Mouse (Mus musculus): Measurements from ENCODE around the gene Bok. TPM values are rescaled to one million over a fixed set of nuclear protein-coding genes. Genes with fewer than 3 reads are reported as not detected.

Bok gene
- polyA plus RNA-seq (2012; fragmentation: generic; extraction: Trizol) = 37.8 TPM

- Histone ChIP-seq H3K36me3 (ENCODE audit: control insufficient read depth, insufficient read depth) (no peaks in the 10 kb centered on the region), H3K79me2 (ENCODE audit: control insufficient read depth, insufficient read depth) (peaks cover 13% of the 10 kb centered on the region), H3K27me3 (ENCODE audit: control insufficient read depth, insufficient read depth, insufficient read length) (no peaks in the 10 kb centered on the region), H3K4me2 (ENCODE audit: low read depth) (peak within 1 kb of the TSS; percentile 79), H3K4me3 (peak within 1 kb of the TSS; percentile 64), H3ac (ENCODE audit: control insufficient read depth, insufficient read length) (peak within 1 kb of the TSS; percentile 46)
- no peak for TF ChIP-seq MYOG (IDR thresholded peaks at IDR 0.05; ENCODE audit: control insufficient read depth in 1 of 3, insufficient read depth in 1 of 3, insufficient read length in 2 of 3, low read depth in 2 of 3)
- no peak for TF ChIP-seq CEBPB (IDR thresholded peaks at IDR 0.05; ENCODE audit: insufficient read depth, poor library complexity, severe bottlenecking)
- peak; percentile 35 for TF ChIP-seq REST (IDR thresholded peaks at IDR 0.05; ENCODE audit: insufficient read depth, insufficient read length)
- peak; percentile 90 for TF ChIP-seq SRF (IDR thresholded peaks at IDR 0.05; ENCODE audit: control insufficient read depth, insufficient read length, low read depth)
- peak; percentile 52 for TF ChIP-seq POLR2A (IDR thresholded peaks at IDR 0.05; ENCODE audit: insufficient read length, low read depth)
Measured at GRCm38 (mm10) chr1:93685401-93686244, at the start of gene Bok. Gene Bok (plus strand): TSS chr1:93685660.

- H3ac ChIP-seq (ENCODE audit: control insufficient read depth, insufficient read length) = no peak overlapping the region
- H3K27me3 ChIP-seq (ENCODE audit: control insufficient read depth, insufficient read depth, insufficient read length) = no peaks in the 10 kb centered on the region
- peak overlapping the region; percentile 96 for H3K4me2 ChIP-seq (ENCODE audit: low read depth)
- H3K36me3 ChIP-seq (ENCODE audit: control insufficient read depth, insufficient read depth) = no peaks in the 10 kb centered on the region
- TF ChIP-seq MYOD1 (IDR thresholded peaks at IDR 0.05; ENCODE audit: control insufficient read depth in 1 of 3, insufficient read length in 2 of 3, low read depth in 2 of 3) (no peak), TCF3 (IDR thresholded peaks at IDR 0.05; ENCODE audit: insufficient read length, low read depth) (no peak), MYOG (IDR thresholded peaks at IDR 0.05; ENCODE audit: control insufficient read depth in 1 of 3, insufficient read depth in 1 of 3, insufficient read length in 2 of 3, low read depth in 2 of 3) (no peak), TCF12 (IDR thresholded peaks at IDR 0.05; ENCODE audit: insufficient read depth, poor library complexity, severe bottlenecking) (no peak), CEBPB (IDR thresholded peaks at IDR 0.05; ENCODE audit: insufficient read depth, poor library complexity, severe bottlenecking) (no peak), SRF (IDR thresholded peaks at IDR 0.05; ENCODE audit: control insufficient read depth, insufficient read length, low read depth) (no peak), REST (IDR thresholded peaks at IDR 0.05; ENCODE audit: insufficient read depth, insufficient read length) (no peak), E2F4 (IDR thresholded peaks at IDR 0.05; ENCODE audit: insufficient read depth) (no peak), POLR2A (IDR thresholded peaks at IDR 0.05; ENCODE audit: insufficient read length, low read depth) (no peak), USF1 (IDR thresholded peaks at IDR 0.05; ENCODE audit: low read depth) (no peak), POLR2AphosphoS2 (IDR thresholded peaks at IDR 0.05; ENCODE audit: insufficient read length, low read depth) (no peak), MAX (IDR thresholded peaks at IDR 0.05; ENCODE audit: low read depth) (no peak)
- H3K4me3 ChIP-seq = peak overlapping the region; percentile 68
- H3K79me2 ChIP-seq (ENCODE audit: control insufficient read depth, insufficient read depth) = peaks cover 29% of the 10 kb centered on the region
Measured at GRCm38 (mm10) chr1:93636211-93636897, 49.1 kb upstream of the Bok start.

DNA sequence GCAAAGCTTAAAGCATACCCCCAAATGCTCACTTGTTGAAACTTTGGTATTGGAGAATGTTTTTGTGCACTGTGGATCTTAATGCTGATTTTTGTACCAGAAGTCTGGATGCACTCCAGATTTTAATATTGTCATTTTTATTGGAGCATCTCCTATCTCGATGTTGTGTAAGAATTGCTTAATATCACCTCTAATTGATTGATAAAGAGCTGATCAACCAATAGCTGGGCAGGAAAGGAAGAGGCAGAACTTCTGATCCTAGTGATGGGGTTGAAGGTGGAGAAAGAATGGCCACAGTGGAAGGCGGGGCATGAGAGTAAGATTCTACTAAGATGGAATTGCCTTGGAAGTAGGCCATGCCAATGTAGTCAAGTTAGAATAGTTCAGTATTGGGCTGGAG lies 43.5 kb upstream of the Bok start:
- H3K4me2 ChIP-seq (ENCODE audit: low read depth) = no peak overlapping the region
- no peaks in the 10 kb centered on the region for H3K27me3 ChIP-seq (ENCODE audit: control insufficient read depth, insufficient read depth, insufficient read length)
- H3K36me3 ChIP-seq (ENCODE audit: control insufficient read depth, insufficient read depth) = no peaks in the 10 kb centered on the region
- no peaks in the 10 kb centered on the region for H3K79me2 ChIP-seq (ENCODE audit: control insufficient read depth, insufficient read depth)
- TF ChIP-seq TCF3 (IDR thresholded peaks at IDR 0.05; ENCODE audit: insufficient read length, low read depth) (no peak), REST (IDR thresholded peaks at IDR 0.05; ENCODE audit: insufficient read depth, insufficient read length) (no peak), E2F4 (IDR thresholded peaks at IDR 0.05; ENCODE audit: insufficient read depth) (no peak), MYOG (IDR thresholded peaks at IDR 0.05; ENCODE audit: control insufficient read depth in 1 of 3, insufficient read depth in 1 of 3, insufficient read length in 2 of 3, low read depth in 2 of 3) (no peak), POLR2AphosphoS2 (IDR thresholded peaks at IDR 0.05; ENCODE audit: insufficient read length, low read depth) (no peak), MAX (IDR thresholded peaks at IDR 0.05; ENCODE audit: low read depth) (no peak), TCF12 (IDR thresholded peaks at IDR 0.05; ENCODE audit: insufficient read depth, poor library complexity, severe bottlenecking) (no peak), SRF (IDR thresholded peaks at IDR 0.05; ENCODE audit: control insufficient read depth, insufficient read length, low read depth) (no peak), USF1 (IDR thresholded peaks at IDR 0.05; ENCODE audit: low read depth) (no peak), POLR2A (IDR thresholded peaks at IDR 0.05; ENCODE audit: insufficient read length, low read depth) (no peak), MYOD1 (IDR thresholded peaks at IDR 0.05; ENCODE audit: control insufficient read depth in 1 of 3, insufficient read length in 2 of 3, low read depth in 2 of 3) (no peak)
- no peak overlapping the region for H3K4me3 ChIP-seq
- no peak overlapping the region for H3ac ChIP-seq (ENCODE audit: control insufficient read depth, insufficient read length)

DNA sequence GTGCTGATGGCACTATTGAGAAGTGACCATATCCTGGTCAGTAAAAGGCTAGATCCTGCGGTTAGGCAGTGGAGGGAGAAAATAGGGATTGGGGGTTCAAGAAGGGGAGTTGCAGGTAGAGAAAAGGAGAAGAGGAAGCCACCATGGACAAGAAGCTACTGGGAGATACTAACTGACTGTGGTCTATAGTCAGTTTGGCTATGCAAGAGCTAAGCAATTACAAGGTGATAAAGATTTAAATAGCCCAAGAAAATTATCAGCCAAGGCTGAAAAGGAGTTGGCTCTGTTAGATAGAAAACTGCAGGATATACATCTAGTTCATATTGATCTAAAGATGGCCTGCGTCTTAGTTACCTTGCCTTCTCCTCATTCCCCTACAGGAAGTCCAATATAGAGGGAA lies 42.8 kb upstream of the Bok start:
- TF ChIP-seq MYOG (IDR thresholded peaks at IDR 0.05; ENCODE audit: control insufficient read depth in 1 of 3, insufficient read depth in 1 of 3, insufficient read length in 2 of 3, low read depth in 2 of 3) (no peak), MYOD1 (IDR thresholded peaks at IDR 0.05; ENCODE audit: control insufficient read depth in 1 of 3, insufficient read length in 2 of 3, low read depth in 2 of 3) (no peak), USF1 (IDR thresholded peaks at IDR 0.05; ENCODE audit: low read depth) (no peak), MAX (IDR thresholded peaks at IDR 0.05; ENCODE audit: low read depth) (no peak)
- Histone ChIP-seq H3ac (ENCODE audit: control insufficient read depth, insufficient read length) (no peak overlapping the region), H3K79me2 (ENCODE audit: control insufficient read depth, insufficient read depth) (no peaks in the 10 kb centered on the region), H3K27me3 (ENCODE audit: control insufficient read depth, insufficient read depth, insufficient read length) (no peaks in the 10 kb centered on the region), H3K4me2 (ENCODE audit: low read depth) (no peak overlapping the region), H3K36me3 (ENCODE audit: control insufficient read depth, insufficient read depth) (no peaks in the 10 kb centered on the region), H3K4me3 (no peak overlapping the region)
